Mouse (Mus musculus): ENCODE data around the gene Samm50.

DNA sequence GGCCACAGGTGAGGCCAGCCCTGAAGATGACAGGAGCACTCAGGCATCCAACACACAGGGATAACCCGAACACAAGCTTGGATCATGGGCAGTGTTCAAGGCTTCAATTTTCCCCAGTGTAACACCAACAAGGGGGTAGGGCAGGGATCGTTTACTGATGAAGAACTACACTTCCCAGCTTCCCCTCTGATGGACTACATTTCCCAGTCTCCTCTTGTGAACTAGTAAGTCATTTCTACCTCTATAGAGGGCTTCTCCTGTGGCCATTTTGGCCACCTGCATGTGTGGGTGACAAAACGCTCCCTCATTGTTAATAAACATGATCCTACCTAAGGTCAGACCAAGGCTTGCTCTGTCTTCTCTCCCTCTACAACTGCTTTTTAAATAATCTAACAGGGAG is 2.2 kb upstream of the Samm50 start:
- no peak for TF ChIP-seq CTCF (IDR thresholded peaks at IDR 0.05; ENCODE audit: borderline replicate concordance, extremely low read depth, insufficient read depth, insufficient read length)
- TF ChIP-seq POLR2A (IDR thresholded peaks at IDR 0.05; ENCODE audit: borderline replicate concordance, extremely low read depth, insufficient read depth, insufficient read length, poor library complexity, severe bottlenecking) = no peak

Measured in brain, embryonic 14.5 days (tissue).